In the genomic region with DNA sequence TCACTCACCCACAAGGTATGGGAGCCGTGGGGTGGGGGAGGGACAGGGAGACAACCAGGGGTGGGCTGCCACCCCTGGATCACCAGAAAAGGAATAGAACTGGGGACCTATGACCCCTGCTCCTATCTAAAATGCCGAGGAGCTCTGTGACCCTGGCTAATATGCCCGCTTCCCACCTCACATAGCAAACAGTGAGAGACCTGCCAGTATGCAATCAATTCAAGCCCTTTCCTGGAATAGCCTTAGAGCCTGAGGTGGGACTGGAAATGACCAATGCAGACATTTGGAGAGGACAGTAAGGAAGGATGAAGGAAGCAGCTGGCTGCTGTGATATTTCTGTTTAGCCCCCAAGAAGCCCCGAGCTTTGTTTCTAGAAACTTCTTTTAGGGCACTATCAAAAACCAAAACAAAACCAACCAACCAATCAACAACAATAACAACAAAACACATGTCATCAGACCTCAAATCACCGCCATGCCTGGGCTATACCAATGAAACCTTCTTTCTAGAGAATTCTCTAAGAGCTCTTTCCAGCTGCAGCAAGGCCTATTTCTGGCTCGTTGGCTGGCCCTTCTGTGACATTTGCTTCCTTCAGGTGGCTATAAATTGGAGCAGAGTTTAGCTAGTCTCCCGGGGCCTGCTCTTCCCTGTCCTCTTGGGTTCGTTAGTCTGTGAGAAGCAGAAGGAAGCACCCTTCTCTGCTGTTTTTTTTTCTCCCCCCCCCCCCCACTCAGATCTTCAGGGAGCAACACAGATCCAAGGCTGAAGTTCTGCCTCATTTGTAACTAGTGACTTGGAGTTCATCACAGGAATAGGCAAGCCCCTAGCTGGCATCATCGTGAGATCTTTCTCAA, we compare ENCODE assay signal across 11 mouse cellular contexts. TPM values are rescaled to one million over a fixed set of nuclear protein-coding genes. Genes with fewer than 3 reads are reported as not detected.
DNase-seq lines count a peak whose midpoint lies in the region; ATAC-seq and TF ChIP-seq lines count a peak whose summit lies in the region.
"Had no signal": no experiment of that assay in that cellular context is flagged by ENCODE, and none has a peak within 500 bp of the region (broad histone marks: within the 10 kb centered on the region; RNA-seq: fewer than 3 reads in every experiment).

No protein-coding gene starts in this region.

- H3K36me3 ChIP-seq in forebrain, embryonic 10.5 days (replicated peaks) = no peaks in the 10 kb centered on the region
- H3K36me3 ChIP-seq in forebrain, embryonic 16.5 days (ENCODE audit: control insufficient read depth, insufficient read depth) = no peaks in the 10 kb centered on the region
- no peaks in the 10 kb centered on the region for H3K36me3 ChIP-seq in kidney, embryonic 16.5 days (ENCODE audit: insufficient read depth, low read length)
- no peaks in the 10 kb centered on the region for H3K36me3 ChIP-seq in kidney, embryonic 14.5 days (ENCODE audit: control insufficient read depth, insufficient read depth, low read length)
- no peaks in the 10 kb centered on the region for H3K36me3 ChIP-seq in intestine, embryonic 16.5 days (ENCODE audit: control insufficient read depth, insufficient read depth, low read length)
- H3K36me3 ChIP-seq: limb, embryonic 13.5 days had no signal

- DNase-seq in forebrain, embryonic 10.5 days (ENCODE audit: extremely low spot score, low spot score) = no peak
- DNase-seq in ovary, postnatal 10 days (ENCODE audit: low spot score) = no peak
- DNase-seq: cerebellum, adult 18-20 months; layer of hippocampus, postnatal 36 days had no signal

- no peak overlapping the region for H3K4me3 ChIP-seq in forebrain, embryonic 10.5 days
- H3K4me3 ChIP-seq in forebrain, embryonic 16.5 days (replicated peaks; ENCODE audit: low read length) = no peak overlapping the region
- H3K4me3 ChIP-seq in kidney, embryonic 16.5 days (ENCODE audit: low read length) = no peak overlapping the region
- no peak overlapping the region for H3K4me3 ChIP-seq in kidney, embryonic 14.5 days (ENCODE audit: low read length)
- no peak overlapping the region for H3K4me3 ChIP-seq in cortical plate, adult 2 months (ENCODE audit: insufficient read depth, low read length)
- no peak overlapping the region for H3K4me3 ChIP-seq in intestine, embryonic 16.5 days (ENCODE audit: low read length)
- H3K4me3 ChIP-seq: limb, embryonic 13.5 days had no signal

- H3K27ac ChIP-seq in forebrain, embryonic 10.5 days = 0 out of 2 replicates have a peak overlapping the region, but pooled peaks have one; percentile 15
- no peak overlapping the region for H3K27ac ChIP-seq in forebrain, embryonic 16.5 days (ENCODE audit: low read length)
- peak overlapping the region; percentile 70 for H3K27ac ChIP-seq in kidney, embryonic 16.5 days (ENCODE audit: low read length)
- no peak overlapping the region for H3K27ac ChIP-seq in kidney, embryonic 14.5 days (ENCODE audit: low read depth, low read length)
- H3K27ac ChIP-seq in cortical plate, adult 2 months (ENCODE audit: insufficient read depth, low read length) = peak overlapping the region; percentile 10; the same call in 1 of the 2 replicates
- H3K27ac ChIP-seq in intestine, embryonic 16.5 days (ENCODE audit: low read length) = peak overlapping the region; percentile 19; the same call in 1 of the 2 replicates
- H3K27ac ChIP-seq: limb, embryonic 13.5 days had no signal

- H3K9me3 ChIP-seq in forebrain, embryonic 10.5 days = no peaks in the 10 kb centered on the region
- H3K9me3 ChIP-seq in forebrain, embryonic 16.5 days (ENCODE audit: control insufficient read depth, low read length) = no peaks in the 10 kb centered on the region
- H3K9me3 ChIP-seq in kidney, embryonic 16.5 days (ENCODE audit: low read length) = no peaks in the 10 kb centered on the region
- no peaks in the 10 kb centered on the region for H3K9me3 ChIP-seq in kidney, embryonic 14.5 days (ENCODE audit: control insufficient read depth, low read length)
- H3K9me3 ChIP-seq in intestine, embryonic 16.5 days (ENCODE audit: control insufficient read depth, low read length) = no peaks in the 10 kb centered on the region
- H3K9me3 ChIP-seq: limb, embryonic 13.5 days had no signal

- ATAC-seq in forebrain, embryonic 16.5 days = no peak
- no peak for ATAC-seq in kidney, embryonic 16.5 days (ENCODE audit: low FRiP score, low TSS enrichment)
- ATAC-seq in kidney, embryonic 14.5 days (ENCODE audit: low FRiP score, low TSS enrichment) = no peak
- ATAC-seq in intestine, embryonic 16.5 days = no peak
- ATAC-seq in erythroid progenitor cell, adult 5-6 weeks (replicated peaks; ENCODE audit: low FRiP score, poor library complexity, severe bottlenecking) = no peak

- WGBS in forebrain, embryonic 10.5 days = 82% methylated on average over 9 of the region's 9 CpGs
- WGBS in forebrain, embryonic 16.5 days = 83% methylated on average over 9 of the region's 9 CpGs
- 54% methylated on average over 9 of the region's 9 CpGs for WGBS in kidney, embryonic 16.5 days
- WGBS in kidney, embryonic 14.5 days = 60% methylated on average over 9 of the region's 9 CpGs
- 65% methylated on average over 9 of the region's 9 CpGs for WGBS in intestine, embryonic 16.5 days

- no peaks in the 10 kb centered on the region for H3K27me3 ChIP-seq in forebrain, embryonic 10.5 days (ENCODE audit: poor library complexity, severe bottlenecking)
- H3K27me3 ChIP-seq in forebrain, embryonic 16.5 days (replicated peaks; ENCODE audit: control insufficient read depth, insufficient read depth, low read length) = no peaks in the 10 kb centered on the region
- no peaks in the 10 kb centered on the region for H3K27me3 ChIP-seq in kidney, embryonic 16.5 days (ENCODE audit: insufficient read depth, low read length)
- no peaks in the 10 kb centered on the region for H3K27me3 ChIP-seq in kidney, embryonic 14.5 days (ENCODE audit: control insufficient read depth, insufficient read depth, low read length)
- no peaks in the 10 kb centered on the region for H3K27me3 ChIP-seq in intestine, embryonic 16.5 days (replicated peaks; ENCODE audit: control insufficient read depth, insufficient read depth, low read length)
- H3K27me3 ChIP-seq: limb, embryonic 13.5 days had no signal

- TF ChIP-seq POLR2A in cortical plate, adult 2 months (IDR thresholded peaks at IDR 0.05; ENCODE audit: extremely low read depth, insufficient read depth, low read length) = no peak

- TF ChIP-seq CTCF in cortical plate, adult 2 months (IDR thresholded peaks at IDR 0.05; ENCODE audit: extremely low read depth, insufficient read depth, low read length) = no peak

- no peak overlapping the region for H3K9ac ChIP-seq in forebrain, embryonic 16.5 days (replicated peaks; ENCODE audit: low read depth, low read length)
- no peak overlapping the region for H3K9ac ChIP-seq in kidney, embryonic 16.5 days (replicated peaks; ENCODE audit: low read length)
- no peak overlapping the region for H3K9ac ChIP-seq in kidney, embryonic 14.5 days (ENCODE audit: low read depth, low read length)
- H3K9ac ChIP-seq in intestine, embryonic 16.5 days (ENCODE audit: low read depth, low read length) = no peak overlapping the region
- H3K9ac ChIP-seq: limb, embryonic 13.5 days had no signal

- H3K4me1 ChIP-seq in forebrain, embryonic 10.5 days = peaks cover 19% of the 10 kb centered on the region
- no peaks in the 10 kb centered on the region for H3K4me1 ChIP-seq in forebrain, embryonic 16.5 days (replicated peaks; ENCODE audit: control insufficient read depth, insufficient read depth, low read length)
- H3K4me1 ChIP-seq in kidney, embryonic 16.5 days (ENCODE audit: insufficient read depth, low read length) = peaks cover 14% of the 10 kb centered on the region
- 0 out of 2 replicates have a peak, but pooled peaks cover 7% of the 10 kb centered on the region for H3K4me1 ChIP-seq in kidney, embryonic 14.5 days (ENCODE audit: control insufficient read depth, insufficient read depth, low read length)
- H3K4me1 ChIP-seq in cortical plate, adult 2 months (ENCODE audit: control insufficient read depth, insufficient read depth, low read length) = no peaks in the 10 kb centered on the region
- 0 out of 2 replicates have a peak, but pooled peaks cover 7% of the 10 kb centered on the region for H3K4me1 ChIP-seq in intestine, embryonic 16.5 days (ENCODE audit: control insufficient read depth, insufficient read depth, low read length)

- no peak overlapping the region for H3K4me2 ChIP-seq in forebrain, embryonic 16.5 days (ENCODE audit: low read length)
- H3K4me2 ChIP-seq in kidney, embryonic 16.5 days (replicated peaks; ENCODE audit: low read depth, low read length) = no peak overlapping the region
- no peak overlapping the region for H3K4me2 ChIP-seq in kidney, embryonic 14.5 days (replicated peaks; ENCODE audit: low read depth, low read length)
- no peak overlapping the region for H3K4me2 ChIP-seq in intestine, embryonic 16.5 days (ENCODE audit: low read depth, low read length)
- H3K4me2 ChIP-seq: limb, embryonic 13.5 days had no signal

RNA-seq across cellular contexts. Expression of a gene that starts 45.2 kb away (rescaled TPM):
- polyA plus RNA-seq in forebrain, embryonic 10.5 days (2016; fragmentation: Nextera tagmentation; extraction: Ambion mirVana) = 0.36 and 0.47 TPM in 2 replicates
- 0.56 and 0.86 TPM in 2 replicates for polyA plus RNA-seq in forebrain, embryonic 16.5 days (2015; fragmentation: Nextera tagmentation; extraction: Ambion mirVana)
- 0.96 and 1.1 TPM in 2 replicates for polyA plus RNA-seq in kidney, embryonic 16.5 days (2015; fragmentation: Nextera tagmentation; extraction: Ambion mirVana)
- polyA plus RNA-seq in kidney, embryonic 14.5 days (2014; fragmentation: Nextera tagmentation; extraction: Ambion mirVana) = 0.83 and 1.6 TPM in 2 replicates
- 2.3 and 2.4 TPM in 2 replicates for polyA plus RNA-seq in cortical plate, adult 2 months (2012; rRNA removed)
- 0.50 and 0.53 TPM in 2 replicates for polyA plus RNA-seq in intestine, embryonic 16.5 days (2015; fragmentation: Nextera tagmentation; extraction: Ambion mirVana)
- 1.1 TPM in 1 of 2 replicates, not detected in the other for total RNA-seq in erythroid progenitor cell, adult 5-6 weeks (2015; ENCODE audit: low replicate concordance)
- total RNA-seq in erythroid progenitor cell, adult 5-6 weeks (2017; ENCODE audit: low replicate concordance) = 0.13 TPM in 1 of 2 replicates, not detected in the other

Comparison
In these comparisons a context has a peak if more than half of its experiments do, and no peak if none do; other contexts are left out.
1. H3K27ac ChIP-seq: peak in forebrain, embryonic 10.5 days (single experiment), kidney, embryonic 16.5 days (single experiment), cortical plate, adult 2 months (single experiment) and intestine, embryonic 16.5 days (single experiment); none in forebrain, embryonic 16.5 days (single experiment) and kidney, embryonic 14.5 days (single experiment).